In the genomic region with DNA sequence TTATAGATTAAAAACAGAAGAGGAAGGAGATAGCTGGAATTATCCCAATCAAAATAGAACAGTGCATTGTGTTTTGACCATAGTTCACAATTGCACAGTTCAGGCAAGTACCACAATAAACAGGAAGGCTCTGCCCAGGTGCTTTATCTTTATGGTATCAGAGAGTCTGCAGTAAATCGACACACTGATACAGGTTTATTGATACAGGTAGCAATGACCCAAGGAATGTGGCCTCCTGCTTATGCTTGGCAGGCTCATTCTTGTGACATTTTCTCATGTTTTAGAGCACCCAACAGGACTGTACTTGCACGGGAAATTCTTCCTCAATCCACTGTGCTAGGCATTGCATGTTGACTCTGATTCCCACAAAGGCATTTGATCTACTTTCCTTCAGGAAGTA, we compare ENCODE assay signal across 21 mouse cellular contexts.
"Had no signal": no experiment of that assay in that cellular context is flagged by ENCODE, and none has a peak within 500 bp of the region (broad histone marks: within the 10 kb centered on the region; RNA-seq: fewer than 3 reads in every experiment).

No protein-coding gene starts in this region.

- H3K9ac ChIP-seq: limb, embryonic 12.5 days; limb, embryonic 15.5 days; liver, embryonic 14.5 days; liver, postnatal 0 days; lung, embryonic 14.5 days; midbrain, embryonic 12.5 days; midbrain, embryonic 15.5 days; neural tube, embryonic 12.5 days; neural tube, embryonic 15.5 days; stomach, embryonic 15.5 days had no signal

- DNase-seq: kidney, adult 9 months; kidney, postnatal 14 days; kidney, postnatal 4 days; left cerebral cortex, postnatal 4 days; liver, postnatal 0 days; lung, embryonic 14.5 days; right cerebral cortex, adult 18-20 months; right cerebral cortex, postnatal 25 days; spleen, adult 18-20 months; thymus, postnatal 25 days had no signal

- H3K4me1 ChIP-seq: limb, embryonic 12.5 days; limb, embryonic 15.5 days; midbrain, embryonic 12.5 days; midbrain, embryonic 15.5 days; neural tube, embryonic 12.5 days; neural tube, embryonic 15.5 days; stomach, embryonic 15.5 days had no signal

- ATAC-seq: liver, postnatal 0 days; lung, postnatal 0 days; midbrain, embryonic 15.5 days had no signal

- H3K27me3 ChIP-seq: limb, embryonic 12.5 days; limb, embryonic 15.5 days; midbrain, embryonic 12.5 days; midbrain, embryonic 15.5 days; neural tube, embryonic 12.5 days; neural tube, embryonic 15.5 days; stomach, embryonic 15.5 days had no signal

- H3K4me2 ChIP-seq: limb, embryonic 12.5 days; limb, embryonic 15.5 days; liver, embryonic 11.5 days; lung, embryonic 14.5 days; midbrain, embryonic 12.5 days; midbrain, embryonic 15.5 days; neural tube, embryonic 12.5 days; neural tube, embryonic 15.5 days; stomach, embryonic 15.5 days had no signal

- H3K4me3 ChIP-seq: limb, embryonic 12.5 days; limb, embryonic 15.5 days; midbrain, embryonic 12.5 days; midbrain, embryonic 15.5 days; neural tube, embryonic 12.5 days; neural tube, embryonic 15.5 days; stomach, embryonic 15.5 days had no signal

- H3K27ac ChIP-seq: limb, embryonic 12.5 days; limb, embryonic 15.5 days; liver, embryonic 14.5 days; macrophage; midbrain, embryonic 12.5 days; midbrain, embryonic 15.5 days; neural tube, embryonic 12.5 days; neural tube, embryonic 15.5 days; stomach, embryonic 15.5 days had no signal

- H3K36me3 ChIP-seq: limb, embryonic 12.5 days; limb, embryonic 15.5 days; midbrain, embryonic 12.5 days; midbrain, embryonic 15.5 days; neural tube, embryonic 12.5 days; neural tube, embryonic 15.5 days; stomach, embryonic 15.5 days had no signal

- H3K9me3 ChIP-seq: limb, embryonic 12.5 days; limb, embryonic 15.5 days; midbrain, embryonic 12.5 days; midbrain, embryonic 15.5 days; neural tube, embryonic 12.5 days; neural tube, embryonic 15.5 days; stomach, embryonic 15.5 days had no signal
